Mouse (Mus musculus) brain, adult 2 months (tissue): ENCODE results near the gene Palm.
A peak's percentile ranks its signal among the peaks of the same experiment; 100 is the strongest.
"Not testable (repeated sequence)": the region's sequence is repeated elsewhere in the genome, so short reads cannot be mapped to it uniquely, and the experiment has no call there.

ENCODE experiments used
- DNase-seq: peaks from one replicate; pipeline ENCODE4 v3.0.0; 2011; ENCODE audit warnings: low read depth, low spot score

Gene Palm

DNA sequence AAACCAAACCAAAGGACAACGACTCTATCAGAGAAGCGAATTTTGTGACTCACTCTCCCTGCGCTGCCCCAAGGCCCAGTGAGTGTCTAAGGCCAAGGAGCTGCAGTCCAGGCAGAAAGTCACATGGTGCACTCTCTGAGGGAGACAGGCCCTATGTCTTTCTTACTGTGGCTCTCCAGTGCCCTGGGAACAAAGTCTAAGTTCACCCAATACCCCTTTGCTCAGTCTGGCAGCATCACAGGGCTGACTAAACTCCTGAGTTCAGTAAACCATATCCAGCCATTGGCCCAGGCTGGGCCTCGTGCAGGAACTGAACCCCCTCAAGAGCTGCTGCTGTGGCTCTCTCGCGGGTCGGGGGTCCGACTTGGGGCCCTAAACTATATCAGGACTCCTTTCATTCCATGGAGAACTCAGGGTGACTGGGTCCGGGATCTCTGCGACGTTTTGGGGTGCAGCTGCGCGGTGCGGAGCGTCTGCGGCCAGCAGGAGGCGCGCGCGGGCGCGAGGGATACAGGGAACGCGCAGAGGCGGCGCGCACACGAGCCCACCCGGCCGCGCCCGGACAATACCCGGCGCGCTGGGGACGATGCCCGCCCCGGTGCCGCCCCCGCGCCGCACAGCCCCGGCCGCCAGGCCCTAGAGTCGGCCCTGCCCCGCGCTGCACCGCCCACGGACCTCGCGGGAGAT, at the start of gene Palm:
Gene Palm (plus strand): TSS at position 522 of the 687 bp plus-strand sequence.
- DNase-seq = peak; percentile 86

- peak; percentile 76 for DNase-seq
Measured at GRCm38 (mm10) chr10:79743650-79744365, 49.6 kb upstream of the Palm start.

DNA sequence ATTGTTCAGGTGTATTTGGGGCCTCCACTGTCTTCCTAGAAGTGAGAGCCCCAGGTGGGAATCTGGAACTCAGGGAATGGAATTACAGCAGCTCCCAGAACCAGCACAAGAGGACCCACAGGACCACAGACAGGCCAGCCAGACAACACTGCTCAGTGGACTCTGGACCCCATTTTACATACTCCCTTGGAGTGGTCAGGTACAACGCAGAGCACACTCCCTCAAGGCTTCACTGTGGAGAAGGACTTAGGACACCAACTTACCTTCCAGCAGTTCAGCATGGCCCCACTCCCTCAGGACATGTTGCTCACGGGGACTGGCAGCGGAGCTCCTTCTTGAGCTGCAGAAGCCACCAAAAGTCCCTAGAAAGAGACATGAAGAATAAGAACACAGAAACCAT, 48.0 kb upstream of the Palm start:
- no peak for DNase-seq

DNA sequence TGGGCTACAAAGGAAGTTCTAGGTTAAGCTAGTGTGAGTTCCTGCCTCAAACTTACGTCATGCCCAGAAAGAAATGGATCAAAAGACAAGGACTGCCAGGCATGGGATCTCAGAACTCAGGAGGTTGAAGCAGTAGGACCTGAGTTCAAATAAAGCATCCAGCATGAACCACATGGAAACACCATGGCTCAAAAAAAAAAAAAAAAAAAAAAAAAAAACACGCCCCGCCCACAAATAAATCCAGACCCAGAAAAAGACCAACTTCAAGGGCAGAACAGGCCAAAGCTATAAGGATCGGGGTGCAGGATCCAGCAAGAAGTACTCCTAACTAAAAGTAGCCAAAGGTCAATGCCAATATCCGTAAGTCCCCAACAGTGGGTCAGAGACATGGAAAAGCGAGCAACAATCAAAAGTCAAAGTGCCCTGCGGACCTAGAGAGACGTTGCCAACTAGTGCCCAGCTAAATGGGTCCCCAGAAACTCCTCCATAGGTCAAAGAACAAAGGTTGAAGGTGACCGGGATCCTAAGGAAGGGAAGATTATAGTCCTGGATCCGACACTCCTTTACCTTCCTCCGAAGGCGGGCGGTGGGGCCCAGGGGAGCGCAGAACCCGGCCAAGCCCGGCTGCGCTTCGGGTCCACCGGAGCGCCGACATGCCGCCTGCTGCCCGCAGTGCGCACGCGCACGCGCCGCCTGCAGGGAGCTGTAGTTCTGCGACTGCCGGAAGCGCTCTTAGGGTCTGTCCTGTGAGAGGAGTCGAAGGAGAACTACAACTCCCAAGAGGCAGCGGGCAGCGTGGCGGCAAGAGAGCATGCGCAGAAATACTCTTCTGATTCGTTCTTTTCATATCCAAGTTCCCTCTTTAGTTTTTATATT, 47.2 kb upstream of the Palm start, which contains the start of gene Polrmt:
Gene Polrmt (minus strand): TSS at position 684 of the 876 bp plus-strand sequence.
- DNase-seq = peak; percentile 99

DNA sequence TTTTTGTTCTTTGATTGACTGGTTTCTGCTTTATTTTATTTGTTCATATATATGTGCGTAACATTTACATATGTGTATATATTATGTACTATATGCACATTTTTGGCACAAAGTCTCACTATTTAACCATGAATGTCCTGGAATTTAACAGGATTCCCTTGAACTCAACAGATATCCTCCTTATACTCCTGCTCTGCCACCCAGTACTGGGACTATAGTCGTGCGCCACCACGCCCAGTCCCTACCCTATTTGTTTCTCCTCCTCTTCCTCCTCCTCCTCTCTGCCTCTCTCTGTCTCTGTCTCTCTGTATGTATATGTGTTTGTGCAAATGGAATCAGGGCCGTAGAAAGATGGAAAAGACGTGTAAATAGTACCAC, 46.6 kb upstream of the Palm start:
- no peak for DNase-seq

GRCm38 (mm10) chr10:79748496-79748895, 44.9 kb upstream of the Palm start:
- no peak for DNase-seq

- DNase-seq = peak; percentile 89
Measured at GRCm38 (mm10) chr10:79754856-79755516, 38.4 kb upstream of the Palm start, which contains the start of gene Fgf22. TSS of gene Fgf22 (plus strand) at chr10:79755076.

GRCm38 (mm10) chr10:79755854-79756253, 37.5 kb upstream of the Palm start:
- no peak for DNase-seq

GRCm38 (mm10) chr10:79756660-79757059, 36.7 kb upstream of the Palm start:
- DNase-seq = no peak

GRCm38 (mm10) chr10:79759675-79760074, 33.7 kb upstream of the Palm start:
- DNase-seq = not testable (repeated sequence)

GRCm38 (mm10) chr10:79760603-79761143, 32.7 kb upstream of the Palm start:
- DNase-seq = no peak

DNA sequence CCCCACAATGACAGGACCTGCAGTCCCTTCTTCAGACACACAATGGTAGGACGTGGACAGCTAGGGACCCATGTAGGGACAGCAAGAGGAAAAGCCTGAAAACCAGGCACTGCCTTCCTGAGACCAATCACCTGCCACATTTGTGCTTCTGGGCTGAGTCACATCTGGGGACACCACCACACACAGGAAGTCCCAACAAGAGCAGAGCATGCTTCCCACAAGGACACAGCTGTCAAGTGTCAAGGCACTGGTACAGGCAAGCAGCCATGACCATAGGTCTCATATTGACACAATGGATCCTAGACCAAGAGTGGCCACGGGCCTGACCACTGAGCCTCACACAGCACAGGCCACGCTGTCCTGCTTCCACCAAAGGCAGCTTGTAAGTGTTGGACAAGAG, 30.5 kb upstream of the Palm start:
- no peak for DNase-seq

DNA sequence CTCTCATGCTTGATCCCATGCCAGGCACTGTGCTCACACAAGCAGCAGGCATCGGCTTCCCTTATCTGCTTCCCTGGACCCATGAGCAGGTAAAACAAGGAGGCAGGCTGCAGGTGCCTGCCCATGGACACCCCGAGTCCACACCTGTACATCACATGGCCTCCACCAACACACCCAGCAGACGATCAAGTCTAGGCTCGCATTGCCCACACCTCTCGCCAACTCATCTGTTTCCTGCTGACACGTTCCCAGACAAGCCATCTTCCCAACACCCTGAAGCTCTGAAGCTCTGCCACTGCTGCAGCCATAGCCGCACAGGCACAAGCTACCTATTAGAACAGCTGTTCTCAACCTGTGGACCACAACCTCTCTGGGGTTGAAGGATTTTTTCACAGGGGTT, 29.1 kb upstream of the Palm start:
- no peak for DNase-seq

GRCm38 (mm10) chr10:79765228-79765745, 28.1 kb upstream of the Palm start:
- no peak for DNase-seq

DNA sequence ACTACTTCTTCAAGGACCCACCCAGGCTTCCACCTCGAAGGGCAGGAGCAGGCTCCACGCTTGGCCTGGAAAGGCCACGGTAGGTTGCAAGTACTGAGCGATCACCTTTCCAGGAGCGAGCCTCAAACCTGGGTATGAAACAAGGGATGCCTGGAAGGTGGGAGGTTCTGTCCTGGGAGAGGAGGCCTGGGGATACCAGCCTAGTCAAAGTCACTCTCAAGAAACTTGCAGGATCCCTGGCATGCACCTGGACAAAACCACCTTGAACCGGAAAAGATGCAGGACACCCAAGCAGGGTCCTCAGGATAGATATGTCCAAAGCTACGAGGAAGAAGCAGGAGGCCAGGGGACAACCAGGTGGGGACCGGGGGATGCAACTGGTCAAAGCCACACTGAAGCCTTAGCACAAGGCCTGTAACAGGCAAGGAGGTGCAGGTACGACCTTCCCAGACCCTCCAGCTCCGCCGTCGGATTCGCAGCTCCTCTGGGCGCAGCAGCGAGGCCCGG, 27.3 kb upstream of the Palm start:
- no peak for DNase-seq

DNA sequence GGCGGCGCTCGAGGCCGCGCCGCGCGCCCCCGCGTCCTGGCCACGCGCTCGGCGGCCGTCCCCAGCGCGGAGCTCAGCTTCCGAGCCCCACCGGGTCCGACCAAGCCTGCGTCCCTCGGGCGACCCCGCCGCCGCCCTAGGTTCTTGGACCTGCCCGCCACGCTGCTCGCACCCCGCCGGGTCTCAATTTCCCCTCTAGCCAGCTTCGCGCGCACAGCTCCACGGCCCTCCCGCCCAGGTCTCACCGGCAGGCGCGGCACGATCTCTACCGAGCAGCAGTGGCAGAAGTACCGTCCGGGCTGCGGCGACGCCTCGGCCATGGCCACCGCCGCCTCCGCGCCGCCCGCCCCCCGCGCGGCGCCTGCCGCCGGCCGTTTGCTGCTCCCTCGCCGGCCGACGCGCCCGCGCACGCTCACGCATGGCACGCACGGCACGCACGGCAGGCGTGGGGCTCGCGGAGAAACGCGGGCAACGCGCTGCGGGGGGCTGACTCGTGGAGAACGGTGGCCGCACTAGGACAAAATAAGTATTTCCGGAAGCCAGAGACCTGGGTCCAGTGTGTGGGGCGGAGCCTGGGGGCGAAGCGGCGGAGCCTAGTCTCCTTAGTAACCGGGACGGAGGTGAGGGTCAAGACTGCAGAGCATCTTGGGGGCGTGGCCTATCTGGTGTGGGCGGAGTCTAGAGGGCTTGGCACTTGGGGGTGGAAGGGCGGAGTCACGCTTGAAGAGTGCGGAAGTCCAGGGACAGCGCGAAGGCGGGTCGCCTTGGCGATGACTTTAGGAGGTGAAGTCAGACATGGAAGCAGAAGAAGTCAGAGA, 26.7 kb upstream of the Palm start, which contains the start of gene Rnf126:
Gene Rnf126 (minus strand): TSS at position 445 of the 818 bp plus-strand sequence.
- DNase-seq = peak; percentile 99

DNA sequence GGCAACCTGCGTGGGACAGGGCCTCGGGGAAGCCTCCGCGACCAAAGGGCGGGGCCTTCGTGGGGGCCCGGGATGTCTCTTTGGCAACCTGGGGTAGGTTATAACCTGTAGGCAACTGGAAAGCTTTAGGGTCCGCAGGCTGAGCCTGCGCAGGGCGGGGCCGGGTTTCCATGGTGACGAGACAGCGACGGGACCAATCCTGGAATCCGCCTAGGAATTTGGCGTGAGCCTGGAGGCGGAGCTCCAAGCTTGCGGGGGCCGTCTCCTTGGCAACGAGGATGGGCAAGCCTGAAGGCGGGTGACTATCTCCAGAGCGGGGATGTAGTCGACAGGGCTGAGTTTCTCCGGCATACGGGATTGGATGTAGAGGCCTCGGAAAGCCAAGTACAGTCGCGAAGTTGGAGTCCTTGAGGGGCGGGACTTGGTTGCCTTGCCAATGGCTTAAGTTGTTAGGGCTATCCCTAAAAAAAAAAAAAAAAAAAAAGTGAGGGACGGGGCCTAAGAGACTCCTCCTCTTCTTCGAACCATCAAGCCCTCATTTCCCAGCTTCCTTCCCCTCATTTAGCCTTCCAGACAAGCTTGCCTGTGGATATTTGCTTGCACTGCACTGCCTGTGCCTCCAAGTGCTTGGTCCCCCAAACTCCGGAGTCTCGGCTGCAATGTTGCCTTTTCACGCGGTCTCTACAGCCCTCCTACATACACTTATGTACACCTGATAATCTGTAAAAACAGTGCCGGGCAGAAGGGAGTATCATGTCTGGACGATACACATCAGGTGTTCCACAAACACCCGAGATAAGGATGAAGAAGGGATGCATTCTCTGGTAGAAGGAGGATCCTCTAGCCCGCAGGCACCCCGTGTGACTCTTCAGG, 25.8 kb upstream of the Palm start:
- DNase-seq = peak; percentile 99

DNA sequence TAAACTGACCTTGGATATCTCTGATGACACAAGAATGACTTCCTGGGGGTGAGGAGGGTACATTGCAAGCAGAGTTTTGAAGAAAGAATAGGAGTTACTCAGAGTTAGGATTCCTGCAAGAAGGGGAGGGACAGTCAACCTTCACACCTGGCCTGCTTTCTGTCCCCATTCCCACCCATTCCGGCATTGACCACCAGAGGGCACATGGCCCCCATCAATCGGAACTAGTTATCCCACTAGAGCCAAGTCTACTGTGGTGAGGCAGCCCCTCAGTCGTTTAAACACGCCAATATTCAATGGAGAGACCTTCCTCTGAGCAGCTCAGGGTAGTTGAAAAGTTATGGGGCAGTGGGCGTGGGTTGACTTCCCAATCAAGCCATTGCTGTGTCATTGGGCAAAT, 25.0 kb upstream of the Palm start:
- peak; percentile 85 for DNase-seq

DNA sequence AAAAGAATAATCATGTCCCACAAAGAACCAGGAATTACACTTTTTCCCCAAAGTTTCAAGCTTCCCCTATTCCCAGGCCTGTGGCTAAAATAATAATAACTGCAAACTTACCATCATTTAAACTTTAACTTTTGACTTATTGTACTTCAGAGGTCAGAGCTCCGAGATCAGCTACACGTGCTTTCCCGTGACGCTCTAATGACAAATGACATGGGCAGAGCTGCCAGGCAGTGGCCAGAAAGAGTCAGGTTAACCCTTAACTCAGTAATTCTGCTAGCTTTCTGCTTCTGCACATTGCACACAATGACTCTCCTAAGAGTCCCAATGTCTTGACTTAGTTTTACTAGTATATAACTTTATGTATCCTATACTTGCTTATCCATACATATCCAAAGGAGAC, 24.0 kb upstream of the Palm start:
- DNase-seq = no peak
